Mouse (Mus musculus): ENCODE results near the gene Ift172. TPM values are rescaled to one million over a fixed set of nuclear protein-coding genes. Genes with fewer than 3 reads are reported as not detected.

Ift172 gene
- polyA plus RNA-seq, 1 experiment: 18.4 TPM

GRCm38 (mm10) chr5:31252795-31253545 lies 37.9 kb downstream of the Ift172 start:
- 92% methylated on average over 16 of the region's 16 CpGs for WGBS

GRCm38 (mm10) chr5:31252151-31252550 lies 38.8 kb downstream of the Ift172 start:
- H3K4me1 ChIP-seq (ENCODE audit: control insufficient read depth, insufficient read depth, insufficient read length): peaks cover 3% of the 10 kb centered on the region; the same call in 1 of the 2 replicates
- H3K4me3 ChIP-seq (ENCODE audit: extremely low read depth, insufficient read depth, insufficient read length): no peak overlapping the region; the same call in 1 of the 2 replicates
- no peaks in the 10 kb centered on the region for H3K27me3 ChIP-seq (ENCODE audit: control insufficient read depth, insufficient read depth, low read length)
- H3K36me3 ChIP-seq (ENCODE audit: control insufficient read depth, insufficient read depth, low read length): peaks cover 49% of the 10 kb centered on the region
- no peak overlapping the region for H3K27ac ChIP-seq (ENCODE audit: insufficient read depth, low read length)
- WGBS: 90% methylated on average over 10 of the region's 10 CpGs
- DNase-seq (ENCODE audit: low read depth in 1 of 2, low spot score in 2 of 2): no peak
- TF ChIP-seq POLR2A (IDR thresholded peaks at IDR 0.05; ENCODE audit: low read depth, low read length) (no peak), CTCF (IDR thresholded peaks at IDR 0.05; ENCODE audit: extremely low read depth, insufficient read depth, insufficient read length, insufficient replicate concordance) (no peak)

More at GRCm38 (mm10) chr5:31252795-31253545, 37.9 kb downstream of the Ift172 start:
- Histone ChIP-seq H3K4me3 (ENCODE audit: extremely low read depth, insufficient read depth, insufficient read length) (no peak overlapping the region), H3K27ac (ENCODE audit: insufficient read depth, low read length) (no peak overlapping the region), H3K4me1 (ENCODE audit: control insufficient read depth, insufficient read depth, insufficient read length) (peaks cover 3% of the 10 kb centered on the region; the same call in 1 of the 2 replicates), H3K27me3 (ENCODE audit: control insufficient read depth, insufficient read depth, low read length) (no peaks in the 10 kb centered on the region), H3K36me3 (ENCODE audit: control insufficient read depth, insufficient read depth, low read length) (peaks cover 45% of the 10 kb centered on the region)
- DNase-seq (ENCODE audit: low read depth in 1 of 2, low spot score in 2 of 2): no peak
- no peak for TF ChIP-seq POLR2A (IDR thresholded peaks at IDR 0.05; ENCODE audit: low read depth, low read length)
- TF ChIP-seq CTCF (IDR thresholded peaks at IDR 0.05; ENCODE audit: extremely low read depth, insufficient read depth, insufficient read length, insufficient replicate concordance): no peak

- peak in 1 of 2 experiments; percentile 9 for DNase-seq (ENCODE audit: low read depth in 1 of 2, low spot score in 2 of 2)
- TF ChIP-seq POLR2A (IDR thresholded peaks at IDR 0.05; ENCODE audit: low read depth, low read length): no peak
- no peak for TF ChIP-seq CTCF (IDR thresholded peaks at IDR 0.05; ENCODE audit: extremely low read depth, insufficient read depth, insufficient read length, insufficient replicate concordance)
- Histone ChIP-seq H3K27me3 (ENCODE audit: control insufficient read depth, insufficient read depth, low read length) (no peaks in the 10 kb centered on the region), H3K4me1 (ENCODE audit: control insufficient read depth, insufficient read depth, insufficient read length) (peaks cover 3% of the 10 kb centered on the region; the same call in 1 of the 2 replicates), H3K27ac (ENCODE audit: insufficient read depth, low read length) (no peak within 1 kb of the TSS), H3K4me3 (ENCODE audit: extremely low read depth, insufficient read depth, insufficient read length) (peak within 1 kb of the TSS; percentile 58; the same call in 1 of the 2 replicates), H3K36me3 (ENCODE audit: control insufficient read depth, insufficient read depth, low read length) (peaks cover 54% of the 10 kb centered on the region)
- 73% methylated on average over 44 of the region's 47 CpGs for WGBS
Observed at GRCm38 (mm10) chr5:31251541-31252101, 39.3 kb downstream of the Ift172 start, which contains the start of gene Krtcap3. Krtcap3 (plus strand) TSS chr5:31251691.

GRCm38 (mm10) chr5:31250716-31251115 lies 40.2 kb downstream of the Ift172 start:
- TF ChIP-seq CTCF (IDR thresholded peaks at IDR 0.05; ENCODE audit: extremely low read depth, insufficient read depth, insufficient read length, insufficient replicate concordance): no peak
- TF ChIP-seq POLR2A (IDR thresholded peaks at IDR 0.05; ENCODE audit: low read depth, low read length): no peak
- no peak overlapping the region for H3K27ac ChIP-seq (ENCODE audit: insufficient read depth, low read length)
- H3K36me3 ChIP-seq (ENCODE audit: control insufficient read depth, insufficient read depth, low read length): peaks cover 59% of the 10 kb centered on the region
- H3K27me3 ChIP-seq (ENCODE audit: control insufficient read depth, insufficient read depth, low read length): no peaks in the 10 kb centered on the region
- 92% methylated on average over 4 of the region's 4 CpGs for WGBS
- peaks cover 3% of the 10 kb centered on the region; the same call in 1 of the 2 replicates for H3K4me1 ChIP-seq (ENCODE audit: control insufficient read depth, insufficient read depth, insufficient read length)
- no peak overlapping the region for H3K4me3 ChIP-seq (ENCODE audit: extremely low read depth, insufficient read depth, insufficient read length)
- no peak for DNase-seq (ENCODE audit: low read depth in 1 of 2, low spot score in 2 of 2)

- no peaks in the 10 kb centered on the region for H3K27me3 ChIP-seq (ENCODE audit: control insufficient read depth, insufficient read depth, low read length)
- peaks cover 24% of the 10 kb centered on the region for H3K36me3 ChIP-seq (ENCODE audit: control insufficient read depth, insufficient read depth, low read length)
- no peak for DNase-seq (ENCODE audit: low read depth in 1 of 2, low spot score in 2 of 2)
- H3K4me1 ChIP-seq (ENCODE audit: control insufficient read depth, insufficient read depth, insufficient read length): 0 out of 2 replicates have a peak, but pooled peaks cover 2% of the 10 kb centered on the region
- 24% methylated on average over 10 of the region's 10 CpGs for WGBS
- no peak for TF ChIP-seq POLR2A (IDR thresholded peaks at IDR 0.05; ENCODE audit: low read depth, low read length)
- H3K4me3 ChIP-seq (ENCODE audit: extremely low read depth, insufficient read depth, insufficient read length): peak overlapping the region; percentile 88; the same call in 1 of the 2 replicates
- no peak overlapping the region for H3K27ac ChIP-seq (ENCODE audit: insufficient read depth, low read length)
Observed at GRCm38 (mm10) chr5:31242191-31242590, 48.7 kb downstream of the Ift172 start.

GRCm38 (mm10) chr5:31241522-31242034 lies 49.3 kb downstream of the Ift172 start:
- H3K36me3 ChIP-seq (ENCODE audit: control insufficient read depth, insufficient read depth, low read length): peaks cover 19% of the 10 kb centered on the region
- H3K27me3 ChIP-seq (ENCODE audit: control insufficient read depth, insufficient read depth, low read length): no peaks in the 10 kb centered on the region
- peak overlapping the region; percentile 88 for H3K4me3 ChIP-seq (ENCODE audit: extremely low read depth, insufficient read depth, insufficient read length)
- no peak for TF ChIP-seq CTCF (IDR thresholded peaks at IDR 0.05; ENCODE audit: extremely low read depth, insufficient read depth, insufficient read length, insufficient replicate concordance)
- no peak for TF ChIP-seq POLR2A (IDR thresholded peaks at IDR 0.05; ENCODE audit: low read depth, low read length)
- DNase-seq (ENCODE audit: low read depth in 1 of 2, low spot score in 2 of 2): no peak
- WGBS: under 1% methylated on average over 13 of the region's 13 CpGs
- H3K27ac ChIP-seq (ENCODE audit: insufficient read depth, low read length): peak overlapping the region; percentile 54
- H3K4me1 ChIP-seq (ENCODE audit: control insufficient read depth, insufficient read depth, insufficient read length): 0 out of 2 replicates have a peak, but pooled peaks cover 2% of the 10 kb centered on the region

Data from spleen, adult 2 months (tissue).